Mouse (Mus musculus) myocyte (in vitro differentiated cells): Measurements from ENCODE around the gene Gm20489.

ENCODE experiments used
- CEBPB ChIP-seq: IDR thresholded peaks from 2 replicates; pipeline ENCODE4 v1.6.1; 2011; ENCODE audit warnings: mild to moderate bottlenecking, moderate library complexity; ENCODE audit not compliant: poor library complexity, insufficient read depth, severe bottlenecking
- E2F4 ChIP-seq: IDR thresholded peaks from one replicate; pipeline ENCODE4 v1.6.1; 2011; ENCODE audit warnings: mild to moderate bottlenecking, control low read depth, moderate library complexity; ENCODE audit not compliant: insufficient read depth
- MAX ChIP-seq: IDR thresholded peaks from one replicate; pipeline ENCODE4 v1.6.1; 2011; ENCODE audit warnings: low read depth, mild to moderate bottlenecking, control low read depth
- MYOD1 ChIP-seq, 3 experiments: IDR thresholded peaks; one replicate each; pipeline ENCODE4 v1.6.1; 2011; ENCODE audit warnings: control low read depth in 2 of 3, low read depth in 2 of 3, mild to moderate bottlenecking in 2 of 3, moderate library complexity in 1 of 3; ENCODE audit not compliant: insufficient read length in 2 of 3, control insufficient read depth in 1 of 3
- MYOG ChIP-seq, 3 experiments: IDR thresholded peaks; one replicate each; pipeline ENCODE4 v1.6.1; 2011; ENCODE audit warnings: control low read depth in 2 of 3, low read depth in 2 of 3, mild to moderate bottlenecking in 2 of 3; ENCODE audit not compliant: insufficient read length in 2 of 3, control insufficient read depth in 1 of 3, insufficient read depth in 1 of 3
- POLR2A ChIP-seq: IDR thresholded peaks from one replicate; pipeline ENCODE4 v1.6.1; 2011; ENCODE audit warnings: low read depth, mild to moderate bottlenecking, control low read depth, moderate library complexity; ENCODE audit not compliant: insufficient read length
- POLR2AphosphoS2 ChIP-seq: IDR thresholded peaks from one replicate; pipeline ENCODE4 v1.6.1; 2011; ENCODE audit warnings: low read depth, control low read depth; ENCODE audit not compliant: insufficient read length
- SRF ChIP-seq: IDR thresholded peaks from one replicate; pipeline ENCODE4 v1.6.1; 2011; ENCODE audit warnings: low read depth; ENCODE audit not compliant: control insufficient read depth, insufficient read length
- TCF3 ChIP-seq: IDR thresholded peaks from one replicate; pipeline ENCODE4 v1.6.1; 2011; ENCODE audit warnings: low read depth, control low read depth; ENCODE audit not compliant: insufficient read length
- USF1 ChIP-seq: IDR thresholded peaks from one replicate; pipeline ENCODE4 v1.6.1; 2011; ENCODE audit warnings: low read depth, mild to moderate bottlenecking, control low read depth, moderate library complexity

- TF ChIP-seq POLR2A (peak; percentile 53), MAX (no peak), USF1 (peak; percentile 29), MYOD1 (IDR thresholded peaks at IDR 0.05; ENCODE audit: control insufficient read depth in 1 of 3, insufficient read length in 2 of 3, low read depth in 2 of 3) (peak in 2 of 3 experiments; percentile 59 to 82), CEBPB (no peak), SRF (peak; percentile 17), POLR2AphosphoS2 (peak; percentile 21), MYOG (IDR thresholded peaks at IDR 0.05; ENCODE audit: control insufficient read depth in 1 of 3, insufficient read depth in 1 of 3, insufficient read length in 2 of 3, low read depth in 2 of 3) (peak in 2 of 3 experiments; percentile 58 to 83), E2F4 (no peak), TCF3 (no peak)
Measured at GRCm38 (mm10) chrX:101221834-101222795, 46.7 kb downstream of the Gm20489 start, which contains the start of gene Snx12.
